Mouse (Mus musculus) forebrain, postnatal 0 days (tissue): ENCODE results near the gene Gm42421. TPM values are rescaled to one million over a fixed set of nuclear protein-coding genes. Genes with fewer than 3 reads are reported as not detected.
A peak's percentile ranks its signal among the peaks of the same experiment; 100 is the strongest.

ENCODE experiments used
- ATAC-seq: fragments of 200-750 bp; cut with Nextera tagmentation; 2 replicates; pipeline ENCODE4 v1.8.0; 2017; ENCODE audit warnings: mild to moderate bottlenecking, moderate library complexity
- DNase-seq: peaks from one replicate; pipeline ENCODE4 v3.0.0-alpha.2; 2015
- H3K27ac ChIP-seq: fragments of 300-500 bp; sonication (generic); 2 replicates; pipeline ENCODE4 v1.5.1; 2014; ENCODE audit warnings: low read depth, mild to moderate bottlenecking, antibody characterized with exemption, low read length, moderate library complexity, mixed read lengths
- H3K27me3 ChIP-seq: fragments of 300-500 bp; sonication (generic); 2 replicates; pipeline ENCODE4 v1.6.1; 2014; ENCODE audit warnings: mild to moderate bottlenecking, low read length, mixed read lengths; ENCODE audit not compliant: insufficient read depth
- H3K36me3 ChIP-seq: fragments of 300-500 bp; sonication (generic); 2 replicates; pipeline ENCODE4 v1.6.1; 2014; ENCODE audit warnings: mild to moderate bottlenecking, moderate library complexity; ENCODE audit not compliant: insufficient read depth
- H3K4me1 ChIP-seq: fragments of 300-500 bp; sonication (generic); 2 replicates; pipeline ENCODE4 v1.6.1; 2014; ENCODE audit warnings: antibody characterized with exemption; ENCODE audit not compliant: insufficient read depth
- H3K4me2 ChIP-seq: fragments of 300-500 bp; sonication (generic); 2 replicates; pipeline ENCODE4 v1.6.1; 2014; ENCODE audit warnings: low read depth, mild to moderate bottlenecking, moderate library complexity
- H3K4me3 ChIP-seq: fragments of 300-500 bp; sonication (generic); 2 replicates; pipeline ENCODE4 v1.5.1; 2014; ENCODE audit warnings: low read depth, low read length, mixed read lengths
- H3K9ac ChIP-seq: fragments of 300-500 bp; sonication (generic); 2 replicates; pipeline ENCODE4 v1.6.1; 2014; ENCODE audit warnings: mild to moderate bottlenecking
- H3K9me3 ChIP-seq: fragments of 300-500 bp; sonication (generic); 2 replicates; pipeline ENCODE4 v1.6.1; 2016; ENCODE audit warnings: low read length
- CTCF ChIP-seq: sonication (generic); IDR thresholded peaks from 2 replicates; pipeline ENCODE4 v1.5.1; 2016; ENCODE audit warnings: antibody characterized with exemption, control low read depth, low read depth
- WGBS: fragments of 180-500 bp; shearing (Covaris S2); extraction: QIAGEN DNeasy Blood & Tissue Kit; methylation state at CpG from one replicate; pipeline ENCODE4 v1.1.7; 2014; 5-methylcytosine and 5-hydroxymethylcytosine counted together
- polyA plus RNA-seq: library from polyadenylated mRNA; unstranded; fragments of >200 nt; fragmentation: Nextera tagmentation; extraction: Ambion mirVana; gene quantifications from 2 replicates; pipeline ENCODE4 v1.2.1, GENCODE M21; 2015
- total RNA-seq: library from RNA; depleted of rRNA; stranded (reverse); fragments of >200 nt; gene quantifications from 2 replicates; pipeline ENCODE4 v1.2.3, GENCODE M21; 2014

Gene Gm42421
- total and polyA plus RNA-seq, 2 experiments from 2014 or later = 1.2 to 3.0 TPM

DNA sequence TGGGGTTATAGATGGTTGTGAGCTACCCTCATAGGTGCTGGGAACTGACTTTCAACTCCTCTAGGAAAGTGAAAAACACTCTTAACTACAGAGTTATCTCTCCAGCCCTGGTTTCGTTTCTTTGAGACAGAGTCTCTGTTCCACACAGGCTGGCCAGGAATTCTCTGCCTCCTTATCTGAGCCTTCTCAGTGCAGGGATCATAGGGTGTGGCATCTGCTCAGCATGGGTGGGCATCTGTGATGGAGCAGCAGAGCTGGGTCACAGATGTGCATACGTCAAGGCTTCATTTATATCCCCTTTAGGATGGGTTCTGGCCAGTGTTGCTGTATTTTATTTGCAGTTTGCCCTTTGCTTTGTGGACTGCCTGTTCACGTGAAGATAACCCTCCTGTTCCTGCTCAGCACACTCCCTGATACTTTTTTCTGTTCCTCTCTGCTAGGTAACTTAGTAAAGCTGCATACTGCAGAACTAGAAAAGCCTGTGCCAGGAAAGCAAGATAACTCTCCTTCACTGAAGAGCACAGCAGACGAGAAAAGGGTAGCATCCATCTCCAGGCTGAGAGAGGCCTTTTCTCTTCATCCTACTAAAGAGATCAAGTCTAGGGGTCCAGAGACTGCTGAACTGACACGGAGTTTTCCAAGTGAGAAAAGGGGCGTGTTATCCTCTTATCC lies 3.1 kb upstream of the Gm42421 start:
- Histone ChIP-seq H3K27ac (no peak overlapping the region), H3K4me1 (no peaks in the 10 kb centered on the region), H3K9ac (no peak overlapping the region), H3K4me2 (no peak overlapping the region), H3K4me3 (no peak overlapping the region), H3K27me3 (no peaks in the 10 kb centered on the region), H3K9me3 (no peaks in the 10 kb centered on the region), H3K36me3 (peaks cover 79% of the 10 kb centered on the region)
- DNase-seq = no peak
- no peak for TF ChIP-seq CTCF
- no peak for ATAC-seq
- WGBS = 94% methylated on average over 6 of the region's 6 CpGs

DNA sequence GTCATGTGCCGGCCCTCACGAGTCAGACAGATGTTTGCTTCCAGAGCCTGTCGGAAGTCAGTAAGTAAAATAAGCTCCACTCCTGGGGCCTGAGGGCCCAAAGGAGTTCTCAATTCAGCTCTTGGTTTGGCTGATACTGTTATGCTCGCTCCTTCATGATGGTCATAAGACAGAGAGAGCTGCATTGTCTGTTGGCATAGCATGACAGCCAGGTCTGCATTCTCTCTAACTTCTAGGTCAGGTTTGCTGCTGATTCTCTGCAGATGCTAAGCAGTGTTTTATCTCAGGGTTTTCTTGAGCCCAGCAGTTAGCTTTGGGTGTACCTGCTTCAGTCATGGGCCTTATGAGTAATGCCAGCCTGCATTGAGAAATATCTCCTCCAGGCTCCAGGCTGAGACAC lies 1.3 kb downstream of the Gm42421 start:
- DNase-seq (no peak), ATAC-seq (no peak)
- no peak overlapping the region for H3K4me3 ChIP-seq
- H3K36me3 ChIP-seq = peaks cover 66% of the 10 kb centered on the region
- no peak overlapping the region for H3K4me2 ChIP-seq
- no peaks in the 10 kb centered on the region for H3K27me3 ChIP-seq
- 93% methylated on average over 4 of the region's 4 CpGs for WGBS
- no peaks in the 10 kb centered on the region for H3K9me3 ChIP-seq
- H3K9ac ChIP-seq = no peak overlapping the region
- H3K27ac ChIP-seq = no peak overlapping the region
- no peaks in the 10 kb centered on the region for H3K4me1 ChIP-seq
- TF ChIP-seq CTCF = no peak

DNA sequence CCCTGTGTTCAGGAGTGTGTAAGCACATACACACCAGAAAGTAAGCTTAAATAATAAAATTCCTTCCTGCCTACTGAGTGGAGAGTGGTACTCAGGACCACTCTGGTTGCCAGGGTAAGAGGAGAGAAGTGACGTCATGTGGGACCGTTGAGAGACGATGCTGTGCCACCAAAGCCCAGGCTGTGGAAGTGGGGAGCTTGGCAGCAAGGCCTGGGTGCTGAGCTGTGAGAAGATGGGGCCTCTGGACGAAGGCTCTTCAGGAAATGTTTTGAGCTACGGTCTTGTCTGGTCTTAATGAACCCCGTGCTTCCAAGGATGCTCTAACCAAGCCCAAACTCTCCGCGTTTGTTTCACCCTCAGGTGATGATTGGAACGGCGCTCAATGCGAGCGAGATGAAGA lies 2.7 kb downstream of the Gm42421 start:
- TF ChIP-seq CTCF = no peak
- no peaks in the 10 kb centered on the region for H3K4me1 ChIP-seq
- ATAC-seq = no peak
- 96% methylated on average over 12 of the region's 12 CpGs for WGBS
- no peak overlapping the region for H3K9ac ChIP-seq
- H3K4me3 ChIP-seq = no peak overlapping the region
- H3K27ac ChIP-seq = no peak overlapping the region
- peaks cover 52% of the 10 kb centered on the region for H3K36me3 ChIP-seq
- no peak overlapping the region for H3K4me2 ChIP-seq
- DNase-seq = no peak
- no peaks in the 10 kb centered on the region for H3K9me3 ChIP-seq
- no peaks in the 10 kb centered on the region for H3K27me3 ChIP-seq

DNA sequence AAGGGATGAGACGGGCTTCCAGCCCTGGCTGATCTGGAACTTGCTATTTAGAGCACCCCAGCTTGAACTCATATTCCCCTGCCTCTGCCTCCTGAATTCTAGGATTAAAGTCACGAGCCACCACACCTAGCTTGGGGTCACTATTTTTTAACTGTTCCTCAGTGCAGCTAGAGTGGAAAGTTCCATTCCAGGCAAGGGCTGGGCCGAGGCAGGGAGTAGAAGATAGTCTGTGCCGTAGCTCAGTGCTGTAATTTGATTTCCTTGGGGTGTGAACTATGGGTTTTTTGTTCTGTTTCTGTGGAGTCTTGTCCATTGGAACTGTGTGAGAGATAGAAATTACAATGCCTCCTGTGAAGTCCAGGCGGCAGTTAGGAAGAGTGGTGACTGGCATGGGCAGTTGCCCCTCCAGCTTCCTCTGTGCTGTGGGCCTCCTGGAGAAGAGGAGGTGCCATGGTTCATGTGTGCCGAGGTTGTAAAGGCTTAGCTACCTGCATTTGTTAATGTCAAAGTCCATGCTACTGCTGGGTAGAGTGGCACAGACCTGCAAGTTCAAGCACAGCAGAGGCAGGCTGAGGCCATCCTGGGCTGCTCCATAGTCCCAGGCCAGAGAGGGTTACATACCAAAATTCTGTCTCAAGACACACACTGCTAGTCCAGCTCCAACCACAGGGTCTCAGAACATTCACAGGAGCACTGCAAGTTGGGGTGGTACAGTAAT lies 4.0 kb downstream of the Gm42421 start:
- Histone ChIP-seq H3K27me3 (no peaks in the 10 kb centered on the region), H3K27ac (no peak overlapping the region), H3K4me3 (no peak overlapping the region), H3K4me2 (no peak overlapping the region), H3K4me1 (no peaks in the 10 kb centered on the region), H3K9ac (no peak overlapping the region), H3K36me3 (peaks cover 39% of the 10 kb centered on the region), H3K9me3 (no peaks in the 10 kb centered on the region)
- DNase-seq (no peak), ATAC-seq (no peak)
- WGBS = 90% methylated on average over 6 of the region's 6 CpGs
- no peak for TF ChIP-seq CTCF

DNA sequence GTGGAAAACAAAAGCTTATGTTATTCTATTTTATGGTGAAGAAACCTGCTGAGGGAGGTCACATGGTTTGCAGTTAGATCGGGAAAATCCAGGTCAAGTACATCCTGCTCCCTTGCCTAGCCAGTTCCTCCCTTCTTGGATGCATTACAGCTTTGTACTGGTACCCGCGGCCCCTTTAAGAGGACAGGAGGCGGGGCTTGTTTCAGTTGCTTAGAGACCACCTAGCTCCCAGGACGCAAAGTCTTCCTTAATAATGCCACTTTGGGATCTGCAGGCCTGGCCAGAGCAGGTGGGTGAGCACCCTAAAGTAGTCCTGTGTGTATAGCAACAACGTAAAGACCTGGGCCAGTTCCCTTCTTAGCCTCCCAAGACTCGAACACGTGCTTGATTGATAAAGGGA lies 4.9 kb downstream of the Gm42421 start, which contains the start of gene Rsph10b:
Rsph10b (plus strand) TSS at position 205 of the 400 bp plus-strand sequence.
- Histone ChIP-seq H3K27ac (no peak within 1 kb of the TSS), H3K9me3 (no peaks in the 10 kb centered on the region), H3K4me3 (0 out of 2 replicates have a peak within 1 kb of the TSS, but pooled peaks have one; percentile 8), H3K4me1 (no peaks in the 10 kb centered on the region), H3K4me2 (peak within 1 kb of the TSS; percentile 29), H3K36me3 (peaks cover 39% of the 10 kb centered on the region), H3K27me3 (no peaks in the 10 kb centered on the region), H3K9ac (no peak within 1 kb of the TSS)
- no peak for DNase-seq
- WGBS = 15% methylated on average over 8 of the region's 8 CpGs
- TF ChIP-seq CTCF = no peak
- peak; percentile 59 for ATAC-seq

DNA sequence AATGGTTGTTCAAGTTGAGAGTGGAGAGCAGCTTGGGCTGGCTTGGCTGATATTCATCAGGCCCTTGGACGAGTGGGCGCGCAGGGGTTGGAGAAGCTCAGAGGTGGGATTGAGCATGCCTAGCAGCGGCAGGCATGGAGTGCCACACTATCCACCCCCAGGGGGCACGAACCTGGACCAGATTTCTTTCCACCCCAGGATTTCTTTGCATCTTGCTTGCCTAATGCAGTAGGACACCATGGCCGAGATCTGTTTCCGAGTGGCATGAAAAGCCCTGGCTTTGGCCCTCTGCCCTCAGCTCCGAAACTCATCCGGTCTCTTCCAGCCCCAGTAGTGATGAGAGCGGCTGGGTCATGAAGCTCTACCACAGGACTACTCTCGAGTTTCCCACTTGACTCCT lies 5.4 kb downstream of the Gm42421 start:
- no peaks in the 10 kb centered on the region for H3K9me3 ChIP-seq
- H3K27ac ChIP-seq = no peak overlapping the region
- H3K4me3 ChIP-seq = 0 out of 2 replicates have a peak overlapping the region, but pooled peaks have one; percentile 8
- WGBS = 82% methylated on average over 11 of the region's 11 CpGs
- no peak overlapping the region for H3K9ac ChIP-seq
- no peak for TF ChIP-seq CTCF
- no peaks in the 10 kb centered on the region for H3K27me3 ChIP-seq
- DNase-seq (no peak), ATAC-seq (no peak)
- peaks cover 34% of the 10 kb centered on the region for H3K36me3 ChIP-seq
- H3K4me2 ChIP-seq = peak overlapping the region; percentile 29
- no peaks in the 10 kb centered on the region for H3K4me1 ChIP-seq

DNA sequence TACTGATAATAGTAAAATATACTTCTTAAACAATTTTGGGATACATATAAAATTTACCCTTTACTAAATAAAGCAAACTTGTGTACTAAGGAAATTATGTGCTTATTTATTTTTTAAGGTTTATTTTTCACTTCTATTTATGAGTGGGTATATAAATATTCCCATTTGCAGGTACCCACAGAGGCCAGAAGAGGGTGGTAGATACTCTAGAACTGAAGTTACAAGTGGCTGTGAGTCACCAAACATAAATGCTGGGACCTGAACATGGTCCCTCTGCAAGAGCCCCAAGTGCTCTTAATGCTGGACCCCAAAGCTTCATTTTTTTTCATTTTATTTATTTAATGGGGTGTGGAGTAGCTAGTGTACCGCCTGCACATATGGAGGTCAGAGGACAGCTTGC lies 5.9 kb downstream of the Gm42421 start:
- DNase-seq (no peak), ATAC-seq (no peak)
- Histone ChIP-seq H3K4me3 (no peak overlapping the region), H3K27me3 (no peaks in the 10 kb centered on the region), H3K27ac (no peak overlapping the region), H3K36me3 (peaks cover 29% of the 10 kb centered on the region), H3K4me2 (no peak overlapping the region), H3K9ac (no peak overlapping the region), H3K4me1 (no peaks in the 10 kb centered on the region), H3K9me3 (no peaks in the 10 kb centered on the region)
- TF ChIP-seq CTCF = peak; percentile 20; the same call in 1 of the 2 replicates
- 91% methylated on average over 1 of the region's 1 CpGs for WGBS
